Mouse (Mus musculus) naive thymus-derived CD4-positive, alpha-beta T cell, adult 2 months (primary cell): ENCODE results near the gene Pitpnm3.

ENCODE experiments used
- DNase-seq: peaks from one replicate; pipeline ENCODE4 v3.0.0-alpha.2; 2011; ENCODE audit warnings: low read depth

Gene Pitpnm3

DNA sequence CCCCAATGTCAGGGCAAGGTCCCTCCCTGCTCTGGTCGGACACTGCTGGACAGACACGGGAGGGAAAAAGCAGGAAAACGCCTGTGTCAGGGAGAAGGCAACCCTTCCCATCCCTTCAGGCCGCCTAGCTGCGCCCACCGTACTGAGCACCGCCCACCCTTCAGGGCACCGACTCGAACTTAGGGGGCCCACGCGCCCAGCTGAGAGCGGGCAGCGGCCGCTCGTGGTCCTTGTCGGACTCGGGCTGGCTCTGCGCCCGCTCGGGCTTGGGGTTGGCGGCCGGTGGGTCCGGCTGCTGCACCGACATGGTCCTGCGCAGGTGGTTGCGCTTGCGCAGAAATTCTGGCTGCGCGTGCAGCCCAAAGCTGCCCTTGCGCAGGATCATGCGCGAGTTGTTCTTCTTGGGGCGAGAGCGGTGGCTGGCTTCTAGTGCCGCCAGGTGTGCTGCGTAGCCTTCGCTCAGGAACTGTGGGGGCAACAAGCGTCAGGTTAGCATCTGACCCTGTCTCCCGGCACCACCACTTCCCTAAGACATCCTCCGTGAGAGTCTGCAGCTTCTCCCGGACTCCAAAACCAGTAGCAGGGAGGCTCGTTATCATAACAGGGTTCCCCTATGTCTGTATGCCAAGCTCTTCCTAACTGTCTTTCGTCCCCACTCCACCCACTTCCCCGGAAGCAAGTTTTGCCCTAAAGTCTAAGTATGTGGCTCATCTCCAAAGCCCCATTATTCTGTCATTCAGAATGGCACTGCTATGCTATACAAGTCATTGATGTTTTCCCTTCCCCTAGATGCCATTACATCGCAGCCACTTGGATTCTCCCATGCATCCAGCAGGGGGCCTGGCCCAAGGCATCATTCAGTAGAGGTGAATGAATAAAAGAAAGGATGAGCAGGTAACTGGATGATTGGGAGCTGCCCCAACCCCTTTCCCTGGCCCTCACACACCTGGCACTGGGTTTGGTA lies 84.4 kb downstream of the Pitpnm3 start:
- no peak for DNase-seq

DNA sequence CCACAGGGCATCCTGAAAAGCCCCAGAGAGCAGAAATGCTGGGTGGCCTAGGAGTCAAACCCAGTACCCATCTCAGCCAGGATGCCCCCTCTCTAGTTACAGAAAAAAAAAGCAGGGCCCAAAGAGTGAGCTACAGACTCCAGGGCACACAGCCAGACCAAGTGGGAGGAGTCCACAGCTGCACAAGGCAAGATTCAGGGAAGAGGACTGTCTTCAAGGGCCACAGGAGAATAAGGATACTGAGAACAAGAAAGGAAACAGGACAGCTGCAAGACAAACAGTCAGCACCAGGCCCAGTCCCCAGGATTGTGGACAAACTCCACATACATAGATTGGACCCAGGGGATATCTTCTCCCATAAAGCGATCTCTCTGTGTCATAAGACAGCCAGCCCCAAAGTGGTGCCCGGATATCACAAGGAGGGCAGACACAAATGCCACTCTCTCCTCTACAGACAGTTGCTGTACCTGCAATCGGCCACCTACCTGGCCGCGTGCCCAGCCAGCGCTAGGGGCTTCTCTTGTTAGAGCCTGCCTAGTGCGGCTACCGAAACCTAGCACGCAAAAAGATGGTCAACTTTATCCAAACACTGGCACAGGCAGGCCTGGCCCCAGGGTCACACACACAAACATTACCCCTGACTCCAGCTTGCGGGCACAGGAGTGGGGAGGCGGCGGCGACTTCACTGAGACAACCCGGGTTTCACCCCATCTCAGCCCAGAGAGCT lies 85.2 kb downstream of the Pitpnm3 start:
- DNase-seq = no peak

DNA sequence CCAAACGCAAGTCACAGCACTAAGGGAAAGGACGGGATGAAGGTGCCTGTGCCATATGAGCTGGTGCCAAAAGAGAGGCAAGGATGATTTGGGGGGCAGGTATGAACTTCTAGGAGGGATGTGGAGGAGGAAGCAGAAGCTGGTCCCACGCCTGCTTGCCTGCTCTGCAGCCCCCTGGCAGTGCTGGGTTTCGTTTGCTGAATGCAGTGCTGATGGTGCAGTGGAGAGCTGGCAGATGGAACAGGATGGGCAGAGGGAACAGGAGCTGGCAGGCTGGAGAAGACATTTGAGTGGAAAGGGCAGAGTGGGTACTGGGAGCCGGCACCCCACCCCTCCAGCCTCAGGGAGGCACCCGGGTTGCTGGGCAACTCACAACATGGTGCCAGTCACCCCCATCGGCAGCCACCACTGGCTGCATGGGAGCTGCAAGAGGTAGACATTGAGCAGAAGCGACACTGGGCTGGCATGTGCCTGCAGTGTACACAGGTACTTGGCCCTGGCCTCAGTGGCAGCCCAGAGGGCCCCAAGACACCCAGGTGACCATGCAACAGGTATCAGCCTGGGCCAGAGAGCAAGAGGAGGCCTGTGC lies 86.3 kb downstream of the Pitpnm3 start:
- DNase-seq = no peak

DNA sequence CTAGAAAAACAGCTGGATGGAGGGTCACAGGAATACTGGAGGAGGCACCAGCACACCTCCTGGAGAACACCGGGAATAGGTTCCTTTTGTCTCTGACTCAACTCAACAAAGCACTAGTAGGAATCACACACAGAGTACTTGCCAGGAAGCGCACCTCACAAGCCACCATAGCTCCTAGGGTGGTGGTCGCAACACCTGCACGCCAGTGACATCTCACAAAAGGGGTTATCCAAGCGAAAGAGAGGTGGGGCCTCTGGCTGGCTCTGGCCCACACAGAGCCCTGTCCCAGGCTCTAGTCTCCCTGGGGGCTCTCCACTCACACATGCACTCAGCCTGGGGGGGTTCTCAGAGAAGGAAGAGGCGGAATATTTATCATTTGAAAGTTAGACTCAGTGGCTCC lies 86.8 kb downstream of the Pitpnm3 start:
- no peak for DNase-seq

DNA sequence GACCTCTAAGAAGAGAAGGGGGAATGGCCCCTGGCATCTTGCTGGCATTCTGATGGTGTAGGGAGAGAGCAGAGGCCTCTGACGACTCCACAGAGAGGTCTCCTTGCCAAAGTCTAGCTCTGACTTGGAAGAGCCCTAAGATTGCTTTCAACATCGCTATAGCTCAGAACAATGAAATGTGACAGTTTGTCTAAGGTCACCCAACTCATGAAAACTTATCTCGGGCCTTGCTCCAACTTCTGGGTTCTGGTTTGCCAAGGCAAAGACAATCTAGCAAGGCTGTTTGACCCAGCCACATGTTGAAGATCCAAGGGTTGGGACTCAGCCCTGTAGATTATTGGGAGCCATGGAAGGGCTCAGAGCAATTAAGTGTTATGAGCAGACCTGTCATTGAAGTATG lies 91.3 kb downstream of the Pitpnm3 start:
- no peak for DNase-seq

DNA sequence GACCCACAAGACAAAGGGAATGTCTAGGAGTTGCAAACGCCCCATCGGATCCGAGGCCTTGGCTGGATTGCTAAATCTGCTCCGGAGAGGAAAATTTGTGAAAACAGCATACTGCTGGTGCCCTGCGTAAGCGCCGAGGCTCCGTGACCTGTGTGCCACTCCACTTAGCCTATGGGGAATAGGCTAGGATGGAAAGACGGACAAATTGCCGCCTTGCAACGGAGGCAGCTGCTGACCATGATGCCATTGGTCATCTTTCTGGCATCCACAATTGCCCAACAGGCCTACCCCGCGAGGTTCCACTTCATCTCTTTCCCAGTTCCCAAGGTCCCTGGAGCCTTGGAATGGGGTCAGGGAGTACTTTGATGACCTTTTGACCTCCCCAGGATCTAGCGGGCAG lies 92.9 kb downstream of the Pitpnm3 start:
- DNase-seq = no peak

DNA sequence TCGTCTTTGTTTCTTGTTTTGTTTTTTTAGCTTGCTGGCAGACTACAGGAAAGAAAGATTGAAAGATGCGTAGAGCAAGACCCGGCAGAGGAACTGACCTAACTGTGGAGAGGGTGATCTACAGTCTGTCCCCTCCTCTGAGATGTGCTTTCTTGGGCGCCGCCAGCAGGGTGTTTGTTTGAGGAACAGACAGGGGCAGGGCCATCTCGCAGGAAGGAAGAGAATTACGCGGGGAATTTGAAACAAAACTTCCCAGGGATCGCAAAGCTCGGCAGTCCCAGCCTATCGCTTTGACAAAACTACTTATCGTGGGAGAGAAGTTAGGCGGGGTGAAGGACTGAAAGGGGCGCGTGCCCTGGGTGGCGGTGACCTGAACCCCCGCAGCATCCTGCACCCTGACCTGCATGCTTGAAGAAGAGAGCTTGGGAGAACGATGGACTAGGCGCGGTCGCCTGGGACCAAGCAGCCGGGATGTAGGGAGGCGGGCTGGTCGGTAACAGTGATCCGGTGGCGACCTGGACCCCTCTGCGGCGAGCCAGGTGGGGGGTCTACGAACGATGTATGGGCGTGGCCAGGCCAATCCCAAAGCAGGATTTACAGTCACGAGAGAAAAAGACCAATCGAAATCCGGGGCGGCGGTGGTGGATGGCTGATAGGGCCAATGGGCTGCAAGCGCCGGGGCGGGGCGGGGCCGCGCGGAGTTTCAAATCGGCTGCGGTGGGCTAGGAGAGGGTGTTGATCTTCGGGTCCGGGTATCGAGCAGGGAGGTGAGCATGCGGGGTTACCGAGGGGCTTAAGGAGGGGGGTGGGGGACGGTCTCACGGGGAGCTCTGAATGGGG lies 93.6 kb downstream of the Pitpnm3 start, which contains the start of gene Pimreg:
Gene Pimreg (plus strand): TSS at position 265 of the 840 bp plus-strand sequence.
- DNase-seq = peak; percentile 73

DNA sequence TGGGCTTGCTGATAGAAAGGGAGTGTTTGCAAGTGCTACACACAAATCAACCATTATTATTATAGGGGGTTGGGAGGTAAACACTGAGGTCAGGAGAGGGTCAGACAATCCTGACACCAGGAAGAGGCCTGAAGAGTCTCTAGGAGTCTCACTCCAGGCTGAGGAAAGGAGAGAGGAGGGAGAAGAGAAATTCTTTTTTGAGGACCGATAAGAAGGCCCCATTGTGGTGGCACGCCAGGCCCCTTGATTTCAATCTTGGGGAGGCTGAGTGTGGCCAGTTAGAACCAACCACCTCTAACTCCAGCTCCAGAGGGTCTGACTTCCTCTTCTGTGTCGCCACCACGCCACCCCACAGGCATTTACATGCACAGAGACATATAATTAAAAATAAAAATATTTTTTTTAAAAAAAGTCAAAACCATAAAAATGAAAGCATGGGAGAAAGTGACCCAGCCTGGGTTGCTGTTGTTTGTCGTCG lies 94.2 kb downstream of the Pitpnm3 start:
- no peak for DNase-seq

DNA sequence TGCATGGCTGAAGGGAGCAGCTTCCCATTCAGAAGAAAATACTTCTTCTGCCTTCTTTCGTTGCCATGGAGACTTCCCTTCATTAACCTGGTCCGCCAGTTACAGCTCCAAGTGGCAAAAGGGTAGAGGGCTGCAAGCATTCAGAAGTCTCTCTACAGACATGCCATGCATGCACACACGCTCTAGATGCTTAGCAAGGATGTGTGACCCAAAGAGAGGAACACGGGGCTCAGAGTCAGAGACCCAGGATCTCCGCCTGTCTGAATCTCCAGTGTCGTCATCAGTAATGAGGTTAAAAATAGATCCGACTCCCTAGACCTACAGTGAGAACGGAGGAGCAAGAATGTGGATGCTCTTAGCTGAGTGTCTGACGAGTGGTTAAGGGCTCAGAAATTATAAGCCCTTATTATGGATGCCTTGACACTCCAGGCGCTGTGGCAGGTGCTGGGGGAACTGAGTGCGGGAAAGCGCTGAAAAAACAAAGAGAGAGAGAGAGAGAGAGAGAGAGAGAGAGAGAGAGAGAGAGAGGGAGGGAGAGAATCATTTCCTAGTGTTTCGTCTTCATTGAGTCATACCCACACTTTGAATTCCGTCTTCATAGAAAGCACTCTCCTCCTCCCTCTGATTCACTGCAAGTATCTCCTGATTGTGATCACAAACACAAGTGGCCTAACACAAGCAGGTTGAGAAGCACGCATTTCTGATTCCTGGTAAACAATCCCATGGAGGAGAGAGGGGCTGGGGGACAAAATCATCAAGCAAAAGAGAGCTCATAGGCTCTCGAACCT lies 95.8 kb downstream of the Pitpnm3 start:
- no peak for DNase-seq

DNA sequence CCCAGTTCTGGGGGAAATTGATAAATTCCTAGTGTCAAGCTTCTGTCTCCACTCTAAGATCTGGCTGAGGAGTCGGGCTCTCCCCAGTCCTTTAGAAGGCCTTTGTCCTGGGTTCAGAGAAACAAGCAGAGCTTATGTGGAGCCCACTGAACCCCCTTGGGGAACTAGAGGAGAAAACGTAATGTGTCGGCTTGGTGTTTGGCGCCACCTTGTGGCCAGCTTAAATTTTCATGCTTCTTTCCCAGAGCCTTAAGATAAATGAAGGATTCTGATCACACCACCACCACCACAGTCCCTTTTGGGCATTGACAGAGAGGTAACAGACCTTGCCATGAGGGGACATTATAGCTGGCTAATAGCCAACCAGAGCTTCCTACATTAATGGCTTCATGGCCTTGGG lies 97.6 kb downstream of the Pitpnm3 start:
- peak; percentile 82 for DNase-seq

DNA sequence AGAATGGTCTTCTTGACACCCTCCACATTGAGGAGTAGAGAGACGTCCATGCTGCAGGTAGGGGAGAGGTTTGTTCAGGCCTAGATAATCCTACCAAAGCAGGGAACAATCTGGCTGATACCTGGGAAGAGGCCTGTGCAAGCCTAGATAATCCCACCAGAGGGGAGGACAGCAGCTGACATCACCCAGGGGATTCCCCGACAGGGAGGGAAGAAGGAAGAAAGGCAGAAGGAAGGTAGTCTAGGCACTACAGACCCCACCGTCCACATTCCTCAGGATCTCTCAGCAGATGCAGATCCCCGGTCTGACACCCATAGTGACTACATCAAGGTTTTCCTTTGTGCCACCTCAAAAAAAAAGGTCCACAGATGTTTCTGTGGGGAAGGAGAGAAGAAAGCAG lies 98.2 kb downstream of the Pitpnm3 start, which contains the start of gene Aipl1:
Gene Aipl1 (minus strand): TSS at position 101 of the 400 bp plus-strand sequence.
- DNase-seq = no peak

DNA sequence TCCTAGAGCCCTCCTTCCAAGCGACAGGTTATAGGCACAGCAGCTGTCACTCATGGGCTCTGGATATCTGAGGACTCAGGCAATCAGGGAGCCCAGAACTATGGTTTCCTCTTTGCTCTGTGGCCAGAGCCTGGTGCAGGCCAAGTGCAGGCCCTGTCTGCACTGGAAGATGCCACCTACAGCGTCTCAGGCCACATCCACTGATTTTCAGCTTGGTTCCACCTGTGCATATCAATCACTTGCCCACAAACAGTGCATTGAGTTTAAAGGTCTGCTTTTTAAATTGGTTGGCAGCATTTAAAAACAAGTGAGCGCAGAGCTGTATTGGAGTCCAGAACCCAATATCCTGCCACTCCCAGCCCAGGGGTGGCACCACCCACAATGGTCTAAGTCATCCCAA lies 103.0 kb downstream of the Pitpnm3 start:
- DNase-seq = no peak

DNA sequence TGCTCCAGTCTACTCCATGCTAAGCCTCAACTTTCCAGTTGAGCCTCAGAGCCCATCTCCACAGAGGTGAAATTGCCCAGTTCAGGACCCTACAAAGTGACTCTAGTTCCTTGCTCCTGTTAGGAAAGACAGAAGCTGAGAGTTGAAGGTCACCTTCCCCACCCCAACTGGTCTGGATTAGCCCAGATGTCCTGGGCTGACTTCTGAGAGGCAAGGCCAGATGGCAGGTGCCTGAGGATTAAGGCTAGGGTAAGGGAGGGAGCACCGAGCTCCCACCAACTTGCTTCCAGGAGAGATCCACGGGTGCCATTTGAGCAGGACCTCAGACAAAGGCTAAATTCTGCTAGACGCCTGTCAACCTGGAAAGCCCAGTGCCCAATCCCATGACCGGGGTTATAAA lies 103.5 kb downstream of the Pitpnm3 start:
- DNase-seq = no peak

DNA sequence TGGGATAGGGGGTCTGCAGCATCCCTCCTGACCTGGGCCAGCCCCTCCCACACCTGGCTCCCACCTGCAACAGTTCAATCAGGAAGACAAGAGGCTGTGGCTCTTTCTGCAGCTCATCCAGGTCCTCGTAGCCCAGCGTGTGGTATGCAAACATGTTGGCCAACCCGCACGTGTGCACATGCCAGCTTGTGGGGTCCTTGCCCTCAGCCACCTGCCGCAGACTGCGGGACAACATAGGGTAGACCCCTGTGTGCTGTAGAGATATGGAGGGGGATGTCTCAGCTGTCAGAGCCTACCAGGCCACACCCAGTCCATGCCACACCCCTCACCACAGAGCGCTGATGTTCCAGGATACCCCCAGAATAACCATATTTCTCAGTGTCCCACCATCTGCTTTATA lies 104.2 kb downstream of the Pitpnm3 start:
- no peak for DNase-seq

DNA sequence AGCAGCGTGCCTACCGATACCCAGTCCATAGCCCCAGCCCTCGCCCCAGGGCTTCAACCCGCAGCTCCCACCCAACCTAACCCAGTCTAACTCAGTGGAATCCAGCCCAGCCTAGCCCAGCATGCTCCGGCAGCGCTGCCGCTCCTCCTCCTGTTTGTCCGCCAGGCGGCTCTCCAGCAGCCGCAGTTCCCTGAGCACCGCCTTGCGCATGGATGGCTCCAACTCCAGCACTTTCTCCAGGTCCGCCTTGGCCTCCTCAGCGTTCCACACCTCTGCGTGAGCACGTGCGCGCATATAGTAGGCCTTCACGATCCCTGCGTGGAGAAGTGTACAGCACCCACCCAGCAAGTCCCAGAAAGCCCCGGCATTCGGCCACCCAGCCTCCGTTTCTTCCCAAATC lies 106.4 kb downstream of the Pitpnm3 start:
- DNase-seq = no peak

DNA sequence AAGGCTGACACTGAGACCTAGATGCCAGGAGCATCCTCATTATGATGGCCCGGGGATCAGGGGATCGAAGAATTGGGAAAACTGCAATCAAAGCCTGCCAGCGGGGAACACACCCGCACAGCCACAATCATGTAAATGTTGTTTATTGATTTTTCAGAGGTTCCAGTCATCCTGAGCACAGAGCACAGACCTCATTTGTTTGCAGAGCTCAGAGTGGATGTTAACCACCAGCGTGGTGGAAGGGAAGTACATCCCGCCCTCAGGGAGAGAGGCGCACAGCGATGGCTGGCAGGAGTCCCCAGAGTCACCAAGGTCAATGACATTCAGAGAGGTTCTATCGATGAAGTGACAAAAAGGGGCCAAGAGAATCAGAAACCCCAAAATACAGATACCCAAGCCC lies 107.7 kb downstream of the Pitpnm3 start:
- no peak for DNase-seq

DNA sequence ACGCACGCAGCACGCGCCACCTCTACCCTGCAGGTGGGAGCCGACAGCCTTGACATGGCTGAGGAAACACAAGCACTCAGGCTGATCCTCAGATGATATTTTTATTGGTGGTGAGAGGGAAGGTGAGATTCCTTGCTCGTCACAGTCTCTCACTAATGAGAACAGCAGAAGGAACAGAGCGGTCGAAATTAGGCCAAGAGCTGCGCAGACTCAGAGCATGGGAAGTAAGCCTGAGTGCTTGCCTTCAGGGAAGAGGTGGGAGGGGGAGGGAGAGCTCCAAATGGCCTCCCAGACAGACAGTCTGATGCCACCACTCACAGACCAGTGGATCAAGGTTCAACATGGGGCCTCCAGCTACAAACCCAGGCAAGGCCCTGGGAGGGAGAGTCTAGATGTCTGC lies 109.1 kb downstream of the Pitpnm3 start:
- no peak for DNase-seq

DNA sequence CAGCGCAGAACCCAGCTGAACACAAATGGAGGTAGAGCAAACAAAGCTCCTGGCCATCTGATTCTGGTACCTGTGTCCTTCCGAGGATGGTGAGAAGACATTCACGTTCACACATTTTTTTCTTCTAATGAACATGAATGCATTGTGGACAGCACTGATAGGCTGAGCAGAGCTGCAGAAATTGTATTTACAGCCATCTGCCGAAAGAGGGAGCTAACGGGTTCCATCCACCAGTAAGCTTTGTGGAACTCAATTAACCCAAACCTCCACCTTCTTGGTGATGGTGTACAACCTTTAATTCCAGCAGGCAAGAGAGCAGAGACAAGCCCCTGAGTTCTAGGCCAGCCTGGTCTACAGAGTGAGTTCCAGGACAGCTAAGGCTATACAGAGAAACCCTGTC lies 109.7 kb downstream of the Pitpnm3 start:
- peak; percentile 60 for DNase-seq

DNA sequence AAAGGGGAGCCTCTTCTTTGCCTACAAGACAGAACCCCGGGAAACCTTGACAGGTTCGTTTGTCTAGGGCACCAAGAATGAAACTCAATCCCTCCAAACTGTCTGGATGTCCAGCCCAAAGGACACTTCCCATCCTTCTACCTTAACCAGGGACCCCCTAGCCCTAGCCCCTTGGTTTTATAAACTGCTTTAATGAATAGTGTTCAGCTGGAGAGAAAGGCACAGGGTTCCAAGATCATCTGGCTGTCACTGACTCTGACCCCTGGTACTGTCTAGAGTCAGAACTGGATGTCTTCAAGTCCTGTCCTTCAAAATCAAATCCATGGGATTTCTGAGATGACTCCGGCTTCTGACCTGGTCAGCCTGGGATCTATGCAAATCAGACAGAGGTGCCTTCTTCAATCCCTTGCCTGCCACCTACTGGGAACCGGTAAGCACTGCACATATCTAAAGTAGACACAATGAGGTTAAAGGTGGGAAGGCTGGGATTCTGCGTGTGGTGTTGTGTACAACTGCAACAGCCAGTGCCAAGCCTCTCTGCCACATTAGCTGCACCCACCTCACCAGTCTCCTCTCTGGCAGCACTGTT lies 111.3 kb downstream of the Pitpnm3 start:
- DNase-seq = peak; percentile 76

DNA sequence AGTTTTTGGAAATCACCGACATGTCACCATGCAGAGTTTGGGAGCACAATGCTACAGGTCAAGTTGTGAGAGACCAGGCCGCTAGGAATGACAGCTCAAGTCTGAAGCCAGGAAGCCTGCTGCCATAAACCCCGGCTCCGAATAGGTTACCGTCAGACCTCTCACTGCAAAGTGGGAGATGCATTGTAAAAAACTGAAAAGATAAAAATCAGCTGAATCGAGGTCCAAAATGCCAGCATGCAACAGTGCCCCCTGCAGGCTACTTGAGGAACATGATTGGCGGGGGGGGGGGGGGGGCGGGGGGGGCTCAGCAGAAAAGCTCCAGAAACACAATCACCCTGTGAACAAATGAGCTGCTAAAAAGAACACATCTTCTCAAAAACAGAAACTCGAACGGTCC lies 112.0 kb downstream of the Pitpnm3 start:
- peak; percentile 57 for DNase-seq
